Mouse (Mus musculus) heart, adult 2 months (tissue): ENCODE measurements at regions not wholly inside any gene's neighbourhood (a gene's known extent, or its start where the extent isn't known, plus 50 kb on each side); places are given as distances from the start of the nearest gene placed in this dataset.

ENCODE experiments used
- DNase-seq, 2 experiments: peaks; one replicate each; pipeline ENCODE4 v3.0.0; 2021
- H3K27ac ChIP-seq: fragments of 200-600 bp; 2 replicates; pipeline ENCODE4 v1.8.1; 2022
- H3K27me3 ChIP-seq: fragments of 200-500 bp; 2 replicates; pipeline ENCODE4 v1.6.1; 2012; ENCODE audit warnings: mild to moderate bottlenecking, low read length, inconsistent platforms, mixed read lengths; ENCODE audit not compliant: control insufficient read depth, insufficient read depth
- H3K36me3 ChIP-seq: fragments of 200-500 bp; 2 replicates; pipeline ENCODE4 v1.6.1; 2012; ENCODE audit warnings: low read length, inconsistent platforms; ENCODE audit not compliant: control insufficient read depth, insufficient read depth
- H3K4me1 ChIP-seq: fragments of 200-500 bp; 2 replicates; pipeline ENCODE4 v1.6.1; 2011; ENCODE audit warnings: low read length; ENCODE audit not compliant: control insufficient read depth, insufficient read depth
- H3K4me3 ChIP-seq: fragments of 200-600 bp; 2 replicates; pipeline ENCODE4 v1.8.1; 2022
- H3K79me2 ChIP-seq: fragments of 200-500 bp; replicated peaks from 2 replicates; pipeline ENCODE4 v1.6.1; 2012; ENCODE audit warnings: mild to moderate bottlenecking, inconsistent platforms, low read length, moderate library complexity, mixed read lengths; ENCODE audit not compliant: control insufficient read depth, insufficient read depth
- H3K9ac ChIP-seq: fragments of 200-500 bp; 2 replicates; pipeline ENCODE4 v1.6.1; 2012; ENCODE audit warnings: low read depth, mild to moderate bottlenecking, control low read depth, inconsistent platforms, low read length, mixed read lengths
- CTCF ChIP-seq: fragments of 200-600 bp; IDR thresholded peaks from 2 replicates; pipeline ENCODE4 v1.8.1; 2022; ENCODE audit warnings: antibody characterized with exemption, mild to moderate bottlenecking, moderate library complexity
- EP300 ChIP-seq: fragments of 200-500 bp; IDR thresholded peaks from 2 replicates; pipeline ENCODE4 v1.6.1; 2011; ENCODE audit warnings: low read depth, low read length, control low read depth; ENCODE audit not compliant: insufficient read depth
- POLR2A ChIP-seq: fragments of 200-500 bp; IDR thresholded peaks from 2 replicates; pipeline ENCODE4 v1.6.1; 2011; ENCODE audit warnings: mild to moderate bottlenecking, low read depth, low read length, control low read depth; ENCODE audit not compliant: insufficient read depth
- WGBS: fragments of 180-500 bp; shearing (Covaris S2); methylation state at CpG from one replicate; pipeline ENCODE4 v1.1.7; 2018; 5-methylcytosine and 5-hydroxymethylcytosine counted together
- intact Hi-C: fragments of 180-260 bp; cut with DNase I; formaldehyde crosslinking; loops from one replicate; pipeline ENCODE4 v1.15.1; 2025

- Histone ChIP-seq H3K79me2 (no peaks in the 10 kb centered on the region), H3K27ac (no peak overlapping the region), H3K4me1 (no peaks in the 10 kb centered on the region), H3K4me3 (no peak overlapping the region), H3K9ac (no peak overlapping the region), H3K36me3 (no peaks in the 10 kb centered on the region), H3K27me3 (no peaks in the 10 kb centered on the region)
- 59% methylated on average over 4 of the region's 4 CpGs for WGBS
- no peak for DNase-seq
- intact Hi-C loops: no loop called here
- no peak for TF ChIP-seq POLR2A
Observed at GRCm38 (mm10) chr13:45130516-45131249, 52.2 kb downstream of the Gm9817 start.

- TF ChIP-seq POLR2A (no peak), EP300 (no peak), CTCF (no peak)
- DNase-seq: no peak
- no peaks in the 10 kb centered on the region for H3K27me3 ChIP-seq
- H3K9ac ChIP-seq: no peak overlapping the region
- H3K4me1 ChIP-seq: no peaks in the 10 kb centered on the region
- H3K79me2 ChIP-seq: no peaks in the 10 kb centered on the region
- H3K27ac ChIP-seq: no peak overlapping the region
- intact Hi-C loops: no loop called here
- WGBS: 72% methylated on average over 2 of the region's 2 CpGs
- no peak overlapping the region for H3K4me3 ChIP-seq
- H3K36me3 ChIP-seq: no peaks in the 10 kb centered on the region
Observed at GRCm38 (mm10) chr13:45140616-45141015, 62.1 kb downstream of the Gm9817 start.

- Histone ChIP-seq H3K4me3 (no peak overlapping the region), H3K27ac (no peak overlapping the region), H3K36me3 (no peaks in the 10 kb centered on the region), H3K9ac (no peak overlapping the region), H3K27me3 (no peaks in the 10 kb centered on the region), H3K79me2 (no peaks in the 10 kb centered on the region), H3K4me1 (no peaks in the 10 kb centered on the region)
- TF ChIP-seq EP300 (no peak), POLR2A (no peak), CTCF (no peak)
- intact Hi-C loops: no loop called here
- no peak for DNase-seq
- 78% methylated on average over 6 of the region's 6 CpGs for WGBS
Observed at GRCm38 (mm10) chr13:45145129-45145528, 66.6 kb downstream of the Gm9817 start.

- H3K27me3 ChIP-seq: no peaks in the 10 kb centered on the region
- intact Hi-C loops: no loop called here
- no peaks in the 10 kb centered on the region for H3K4me1 ChIP-seq
- no peak overlapping the region for H3K4me3 ChIP-seq
- TF ChIP-seq POLR2A: no peak
- TF ChIP-seq EP300: no peak
- no peak for TF ChIP-seq CTCF
- H3K27ac ChIP-seq: no peak overlapping the region
- H3K79me2 ChIP-seq: no peaks in the 10 kb centered on the region
- no peaks in the 10 kb centered on the region for H3K36me3 ChIP-seq
- no peak overlapping the region for H3K9ac ChIP-seq
- 77% methylated on average over 3 of the region's 3 CpGs for WGBS
- DNase-seq: no peak
Observed at GRCm38 (mm10) chr13:45156223-45156622, 77.7 kb downstream of the Gm9817 start.

- intact Hi-C loops: no loop called here
- DNase-seq: no peak
- Histone ChIP-seq H3K9ac (no peak overlapping the region), H3K27me3 (no peaks in the 10 kb centered on the region), H3K79me2 (no peaks in the 10 kb centered on the region), H3K27ac (no peak overlapping the region), H3K4me3 (no peak overlapping the region), H3K36me3 (no peaks in the 10 kb centered on the region), H3K4me1 (no peaks in the 10 kb centered on the region)
- 72% methylated on average over 2 of the region's 2 CpGs for WGBS
- TF ChIP-seq CTCF: no peak
- no peak for TF ChIP-seq POLR2A
- no peak for TF ChIP-seq EP300
Observed at GRCm38 (mm10) chr13:45156982-45157381, 78.5 kb downstream of the Gm9817 start.

- H3K4me1 ChIP-seq: no peaks in the 10 kb centered on the region
- H3K27me3 ChIP-seq: no peaks in the 10 kb centered on the region
- TF ChIP-seq POLR2A (no peak), EP300 (no peak), CTCF (no peak)
- H3K4me3 ChIP-seq: no peak overlapping the region
- no peak overlapping the region for H3K9ac ChIP-seq
- no peak for DNase-seq
- intact Hi-C loops: loop anchor here (10.0 kb wide), 1 partner anchor 285 kb away; no protein-coding TSS in a partner anchor
- H3K79me2 ChIP-seq: no peaks in the 10 kb centered on the region
- WGBS: 82% methylated on average over 5 of the region's 5 CpGs
- H3K36me3 ChIP-seq: no peaks in the 10 kb centered on the region
- H3K27ac ChIP-seq: no peak overlapping the region
Observed at GRCm38 (mm10) chr13:45160281-45160680, 81.8 kb downstream of the Gm9817 start.
